Mouse (Mus musculus) gastrocnemius, postnatal 36 days (tissue): ENCODE data around the gene Atg2a. TPM values are rescaled to one million over a fixed set of nuclear protein-coding genes. Genes with fewer than 3 reads are reported as not detected.
A peak's percentile ranks its signal among the peaks of the same experiment; 100 is the strongest.

Experiments used
- DNase-seq, 2 experiments: peaks; one replicate each; pipeline ENCODE4 v3.0.0; 2022
- intact Hi-C: fragments of 180-260 bp; cut with DNase I; formaldehyde crosslinking; loops from one replicate; pipeline ENCODE4 v1.15.1; 2025
- long read RNA-seq, 2 experiments: library from polyadenylated mRNA; stranded (forward); transcript quantifications; one replicate each; pipeline ENCODE4 v2.0.0; 2021
- total RNA-seq, 2 experiments: library from RNA; stranded (reverse); gene quantifications; 2 replicates each; pipeline ENCODE4 v1.2.3; 2021

The Atg2a gene
- 10 to 100 TPM; 16.5 to 18.0 TPM for total RNA-seq
- long read RNA-seq, experiment 1, full-length matches to known transcripts, result 2 of 10 reads
- long read RNA-seq, experiment 1, partial matches to known transcripts, result 6 of 10 reads
- long read RNA-seq, experiment 1, other reads (novel, unspliced or antisense), result 2 of 10 reads
- long read RNA-seq, experiment 2, full-length matches to known transcripts, result 1 of 9 reads
- long read RNA-seq, experiment 2, partial matches to known transcripts, result 5 of 9 reads
- long read RNA-seq, experiment 2, other reads (novel, unspliced or antisense), result 3 of 9 reads

- DNase-seq, result peak; percentile 96 to 98
- intact Hi-C loops, result no loop called here
Measured at GRCm38 (mm10) chr19:6241274-6242107, at the start of gene Atg2a. Gene Atg2a (plus strand): TSS chr19:6241668.

GRCm38 (mm10) chr19:6204265-6204664 lies 37.2 kb upstream of the Atg2a start:
- DNase-seq, result no peak
- intact Hi-C loops, result no loop called here

- DNase-seq, result no peak
- intact Hi-C loops, result no loop called here
Measured at GRCm38 (mm10) chr19:6206716-6207115, 34.8 kb upstream of the Atg2a start.

- intact Hi-C loops, result loop anchor here (5.0 kb wide), 1 partner anchor 49 kb away; no protein-coding TSS in a partner anchor
Measured at GRCm38 (mm10) chr19:6216046-6216705, 25.3 kb upstream of the Atg2a start.

GRCm38 (mm10) chr19:6218606-6219005 lies 22.9 kb upstream of the Atg2a start:
- intact Hi-C loops, result loop anchor here (5.0 kb wide), 1 partner anchor 51 kb away; no protein-coding TSS in a partner anchor
- DNase-seq, result no peak

More at GRCm38 (mm10) chr19:6216046-6216705, 25.3 kb upstream of the Atg2a start:
- no peak for DNase-seq

- intact Hi-C loops, result no loop called here
Measured at GRCm38 (mm10) chr19:6226135-6226534, 15.3 kb upstream of the Atg2a start, which contains the start of gene Gpha2. Gene Gpha2 (plus strand): TSS chr19:6226380.

GRCm38 (mm10) chr19:6226763-6227162 lies 14.7 kb upstream of the Atg2a start:
- intact Hi-C loops, result no loop called here
- no peak for DNase-seq

More at GRCm38 (mm10) chr19:6226135-6226534, 15.3 kb upstream of the Atg2a start, which contains the start of gene Gpha2:
- no peak for DNase-seq

GRCm38 (mm10) chr19:6227864-6228263 lies 13.6 kb upstream of the Atg2a start:
- intact Hi-C loops, result no loop called here

GRCm38 (mm10) chr19:6230411-6230810 lies 11.1 kb upstream of the Atg2a start:
- no peak for DNase-seq
- intact Hi-C loops, result loop anchor here (5.0 kb wide), 1 partner anchor 88 kb away; the partner anchor contains the start of genes Arl2 and Batf2

More at GRCm38 (mm10) chr19:6227864-6228263, 13.6 kb upstream of the Atg2a start:
- no peak for DNase-seq

- DNase-seq, result no peak
- intact Hi-C loops, result loop anchor here (5.0 kb wide), 1 partner anchor 89 kb away; the partner anchor contains the start of genes Arl2 and Batf2
Measured at GRCm38 (mm10) chr19:6231036-6231435, 10.4 kb upstream of the Atg2a start.

GRCm38 (mm10) chr19:6233647-6234046 lies 7.8 kb upstream of the Atg2a start:
- DNase-seq, result peak in 1 of 2 experiments; percentile 12
- intact Hi-C loops, result loop anchor here (5.0 kb wide), 1 partner anchor 91 kb away; the partner anchor contains the start of genes Arl2 and Batf2

- intact Hi-C loops, result loop anchor here (5.0 kb wide), 1 partner anchor 92 kb away; the partner anchor contains the start of genes Arl2 and Batf2
- peak in 1 of 2 experiments; percentile 18 for DNase-seq
Measured at GRCm38 (mm10) chr19:6234337-6235083, 7.0 kb upstream of the Atg2a start.

GRCm38 (mm10) chr19:6235084-6236052 lies 6.1 kb upstream of the Atg2a start, which contains the start of gene Ppp2r5b:
Gene Ppp2r5b (minus strand): TSS chr19:6235872.
- DNase-seq, result peak; percentile 86 to 95
- intact Hi-C loops, result no loop called here

GRCm38 (mm10) chr19:6236053-6236441 lies 5.4 kb upstream of the Atg2a start:
- DNase-seq, result peak; percentile 79 to 86

GRCm38 (mm10) chr19:6236842-6237241 lies 4.6 kb upstream of the Atg2a start:
- peak in 1 of 2 experiments; percentile 13 for DNase-seq
- intact Hi-C loops, result no loop called here

More at GRCm38 (mm10) chr19:6236053-6236441, 5.4 kb upstream of the Atg2a start:
- intact Hi-C loops, result no loop called here

GRCm38 (mm10) chr19:6238740-6239139 lies 2.7 kb upstream of the Atg2a start:
- DNase-seq, result no peak
- intact Hi-C loops, result no loop called here

- intact Hi-C loops, result no loop called here
Measured at GRCm38 (mm10) chr19:6240136-6240535, 1.3 kb upstream of the Atg2a start.

GRCm38 (mm10) chr19:6240725-6241124 lies 743 bp upstream of the Atg2a start:
- DNase-seq, result no peak
- intact Hi-C loops, result no loop called here

More at GRCm38 (mm10) chr19:6240136-6240535, 1.3 kb upstream of the Atg2a start:
- no peak for DNase-seq
